Mouse (Mus musculus) heart, embryonic 11.5 days (tissue): ENCODE measurements at regions not wholly inside any gene's neighbourhood (a gene's known extent, or its start where the extent isn't known, plus 50 kb on each side); places are given as distances from the start of the nearest gene placed in this dataset.
"Not testable (repeated sequence)": the region's sequence is repeated elsewhere in the genome, so short reads cannot be mapped to it uniquely, and the experiment has no call there.

Source experiments
- ATAC-seq: fragments of 200-750 bp; cut with Nextera tagmentation; replicated peaks from 2 replicates; pipeline ENCODE4 v1.8.0; 2017; ENCODE audit warnings: moderate library complexity; ENCODE audit not compliant: insufficient number of reproducible peaks, low FRiP score, low TSS enrichment
- H3K27ac ChIP-seq: fragments of 300-500 bp; sonication (generic); 2 replicates; pipeline ENCODE4 v1.5.1; 2014; ENCODE audit warnings: mild to moderate bottlenecking, low read depth, low read length
- H3K27me3 ChIP-seq: fragments of 300-500 bp; sonication (generic); 2 replicates; pipeline ENCODE4 v1.6.1; 2014; ENCODE audit warnings: mild to moderate bottlenecking, low read length, mixed read lengths; ENCODE audit not compliant: control insufficient read depth, insufficient read depth
- H3K36me3 ChIP-seq: fragments of 300-500 bp; sonication (generic); 2 replicates; pipeline ENCODE4 v1.6.1; 2014; ENCODE audit warnings: mild to moderate bottlenecking, low read length, moderate library complexity, mixed read lengths; ENCODE audit not compliant: control insufficient read depth, insufficient read depth
- H3K4me1 ChIP-seq: fragments of 300-500 bp; sonication (generic); 2 replicates; pipeline ENCODE4 v1.6.1; 2014; ENCODE audit warnings: low read length; ENCODE audit not compliant: control insufficient read depth, insufficient read depth
- H3K4me2 ChIP-seq: fragments of 300-500 bp; sonication (generic); 2 replicates; pipeline ENCODE4 v1.6.1; 2014; ENCODE audit warnings: mild to moderate bottlenecking, moderate library complexity
- H3K4me3 ChIP-seq: fragments of 300-500 bp; sonication (generic); 2 replicates; pipeline ENCODE4 v1.5.1; 2014; ENCODE audit warnings: low read depth, low read length
- H3K9ac ChIP-seq: fragments of 300-500 bp; sonication (generic); 2 replicates; pipeline ENCODE4 v1.6.1; 2014; ENCODE audit warnings: mild to moderate bottlenecking, low read depth, low read length, moderate library complexity
- H3K9me3 ChIP-seq: fragments of 300-500 bp; sonication (generic); replicated peaks from 2 replicates; pipeline ENCODE4 v1.6.1; 2016; ENCODE audit warnings: low read length; ENCODE audit not compliant: control insufficient read depth
- WGBS: fragments of 180-500 bp; shearing (Covaris S2); extraction: QIAGEN DNeasy Blood & Tissue Kit; methylation state at CpG from one replicate; pipeline ENCODE4 v1.1.7; 2014; ENCODE audit not compliant: insufficient replicate concordance; 5-methylcytosine and 5-hydroxymethylcytosine counted together

DNA sequence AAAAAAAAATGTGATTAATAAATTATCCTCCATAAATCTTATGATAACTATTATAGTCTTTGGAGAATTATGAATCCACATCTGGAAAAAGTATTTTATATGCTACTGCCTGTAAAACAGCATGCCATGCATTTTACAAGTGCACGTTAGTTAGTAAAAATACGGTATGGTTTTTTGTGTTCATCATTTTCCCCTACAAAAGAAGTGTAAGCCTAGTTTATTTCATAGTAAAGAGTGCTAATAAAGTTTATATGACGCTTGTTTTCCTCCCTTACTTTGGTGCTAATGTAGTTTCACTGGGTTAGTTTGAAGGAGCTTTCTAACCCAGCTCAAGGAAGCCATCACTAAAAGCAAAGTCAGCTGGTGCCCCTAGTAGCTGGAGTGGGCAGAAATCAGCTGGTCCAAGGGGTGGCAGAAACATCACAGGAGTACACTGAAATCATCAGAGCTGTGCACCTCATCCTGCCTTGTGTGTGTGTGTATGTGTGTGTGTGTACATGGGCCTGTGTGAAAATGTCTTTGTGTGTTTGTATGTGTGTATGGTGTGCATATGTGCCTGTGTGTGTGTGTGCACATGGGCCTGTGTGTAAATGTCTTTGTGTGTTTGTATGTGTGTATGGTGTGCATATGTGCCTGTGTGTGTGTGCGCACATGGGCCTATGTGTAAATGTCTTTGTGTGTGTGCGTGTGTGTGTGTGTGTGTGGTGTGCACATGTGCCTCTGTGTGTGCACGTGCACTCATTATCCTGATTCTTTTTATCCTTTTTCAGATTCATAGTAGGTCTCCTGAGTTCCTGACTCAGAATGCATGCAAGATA lies 181.6 kb downstream of the Osr1 start:
- peaks cover 7% of the 10 kb centered on the region for H3K4me1 ChIP-seq
- ATAC-seq, result no peak
- no peak overlapping the region for H3K27ac ChIP-seq
- no peak overlapping the region for H3K9ac ChIP-seq
- H3K4me3 ChIP-seq, result no peak overlapping the region
- H3K9me3 ChIP-seq, result no peaks in the 10 kb centered on the region
- 86% methylated on average over 6 of the region's 6 CpGs for WGBS
- no peak overlapping the region for H3K4me2 ChIP-seq
- no peaks in the 10 kb centered on the region for H3K27me3 ChIP-seq
- H3K36me3 ChIP-seq, result no peaks in the 10 kb centered on the region

DNA sequence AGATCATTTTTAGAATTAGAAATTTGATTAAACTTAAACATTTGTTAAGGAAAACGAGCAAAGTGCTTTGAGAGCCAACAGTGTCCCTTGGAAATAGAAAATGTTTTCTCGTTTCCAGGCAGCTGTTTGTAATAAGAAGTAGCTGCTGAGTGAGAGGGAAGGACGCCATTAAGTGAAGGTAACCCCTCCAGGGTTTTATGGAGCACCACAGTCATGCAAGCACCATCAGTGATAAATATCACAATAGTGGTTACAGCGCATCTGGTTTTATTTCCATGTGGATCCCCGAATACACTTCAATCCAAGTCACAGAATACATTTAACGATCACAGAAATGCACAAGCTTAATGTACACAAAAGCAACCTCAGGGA lies 182.1 kb downstream of the Osr1 start:
- H3K36me3 ChIP-seq, result no peaks in the 10 kb centered on the region
- no peaks in the 10 kb centered on the region for H3K9me3 ChIP-seq
- no peak for ATAC-seq
- WGBS, result 75% methylated on average over 6 of the region's 6 CpGs
- H3K9ac ChIP-seq, result no peak overlapping the region
- H3K4me3 ChIP-seq, result no peak overlapping the region
- H3K27ac ChIP-seq, result no peak overlapping the region
- H3K4me2 ChIP-seq, result no peak overlapping the region
- peaks cover 8% of the 10 kb centered on the region for H3K4me1 ChIP-seq
- no peaks in the 10 kb centered on the region for H3K27me3 ChIP-seq

DNA sequence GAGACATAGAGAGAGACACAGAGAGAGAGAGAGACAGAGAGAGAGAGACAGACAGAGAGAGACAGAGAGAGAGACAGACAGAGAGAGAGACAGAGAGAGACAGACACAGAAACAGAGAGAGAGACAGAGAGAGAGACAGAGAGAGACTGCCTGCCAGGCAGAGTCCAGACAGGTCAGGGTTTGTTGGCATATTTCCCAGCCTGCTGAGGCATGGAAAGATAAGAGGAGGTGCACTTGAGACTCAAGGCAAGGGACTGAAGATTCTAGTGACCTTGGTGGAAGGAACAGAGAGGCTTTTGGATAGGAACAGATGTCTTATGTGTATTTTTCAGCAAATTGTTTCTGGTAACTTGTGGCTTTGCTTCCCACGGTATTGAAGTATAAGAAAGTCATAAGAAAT lies 186.5 kb downstream of the Osr1 start:
- Histone ChIP-seq H3K9me3 (no peaks in the 10 kb centered on the region), H3K9ac (no peak overlapping the region), H3K4me2 (no peak overlapping the region), H3K36me3 (no peaks in the 10 kb centered on the region), H3K4me3 (no peak overlapping the region), H3K27ac (no peak overlapping the region), H3K27me3 (no peaks in the 10 kb centered on the region), H3K4me1 (peaks cover 3% of the 10 kb centered on the region; the same call in 1 of the 2 replicates)
- 65% methylated on average over 1 of the region's 1 CpGs for WGBS
- no peak for ATAC-seq

DNA sequence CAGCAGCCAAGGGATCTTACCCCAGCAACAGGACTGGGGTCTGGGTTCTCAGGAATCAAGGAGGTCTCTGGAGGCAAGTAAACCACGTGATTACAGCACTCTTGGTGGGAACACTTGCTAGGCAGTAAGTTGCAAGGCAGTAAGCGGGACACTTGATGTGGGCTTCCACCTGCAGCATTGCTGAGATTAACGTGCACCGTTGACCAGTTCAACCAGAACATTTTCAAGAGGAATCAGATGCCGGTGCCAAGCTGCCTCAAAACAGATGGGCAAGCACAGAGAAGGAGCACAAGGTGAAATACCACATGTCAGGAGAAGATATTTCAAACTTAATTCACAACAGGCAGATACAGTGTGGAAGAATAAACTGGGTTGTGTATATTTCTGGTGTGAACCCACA lies 190.9 kb downstream of the Osr1 start:
- WGBS, result 64% methylated on average over 5 of the region's 5 CpGs
- no peaks in the 10 kb centered on the region for H3K36me3 ChIP-seq
- H3K4me1 ChIP-seq, result peaks cover 3% of the 10 kb centered on the region; the same call in 1 of the 2 replicates
- no peak overlapping the region for H3K27ac ChIP-seq
- no peak overlapping the region for H3K9ac ChIP-seq
- H3K9me3 ChIP-seq, result no peaks in the 10 kb centered on the region
- H3K27me3 ChIP-seq, result no peaks in the 10 kb centered on the region
- no peak overlapping the region for H3K4me2 ChIP-seq
- no peak overlapping the region for H3K4me3 ChIP-seq
- ATAC-seq, result no peak

DNA sequence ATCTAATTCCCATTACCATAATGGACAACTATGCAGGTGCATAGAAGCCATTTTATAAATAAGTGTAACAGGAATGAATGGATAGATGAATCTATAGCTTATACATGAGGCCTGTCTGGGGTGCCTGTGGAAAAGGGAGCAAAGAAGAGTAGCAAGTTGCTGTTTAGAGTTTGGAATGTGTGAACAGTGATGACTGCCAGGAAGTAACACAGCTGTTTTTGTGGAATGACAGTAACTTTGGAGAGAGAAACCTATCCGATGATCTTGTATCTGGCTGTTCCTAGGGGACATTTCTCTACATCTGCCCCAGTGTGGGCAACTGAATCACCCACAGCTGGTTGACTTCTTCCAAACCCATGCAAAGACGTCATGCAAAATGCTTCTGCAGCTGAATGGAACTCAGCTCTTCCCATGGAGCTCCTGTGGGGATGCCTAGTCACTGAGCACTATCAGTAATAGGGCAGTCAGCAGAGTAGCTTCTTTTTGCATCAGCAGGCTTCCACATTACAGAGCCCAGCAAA lies 192.4 kb downstream of the Osr1 start:
- not testable (repeated sequence) for H3K4me3 ChIP-seq, H3K4me2 ChIP-seq, ATAC-seq, H3K27ac ChIP-seq, H3K36me3 ChIP-seq, H3K4me1 ChIP-seq, H3K9me3 ChIP-seq, H3K27me3 ChIP-seq, H3K9ac ChIP-seq
- 52% methylated on average over 2 of the region's 2 CpGs for WGBS

DNA sequence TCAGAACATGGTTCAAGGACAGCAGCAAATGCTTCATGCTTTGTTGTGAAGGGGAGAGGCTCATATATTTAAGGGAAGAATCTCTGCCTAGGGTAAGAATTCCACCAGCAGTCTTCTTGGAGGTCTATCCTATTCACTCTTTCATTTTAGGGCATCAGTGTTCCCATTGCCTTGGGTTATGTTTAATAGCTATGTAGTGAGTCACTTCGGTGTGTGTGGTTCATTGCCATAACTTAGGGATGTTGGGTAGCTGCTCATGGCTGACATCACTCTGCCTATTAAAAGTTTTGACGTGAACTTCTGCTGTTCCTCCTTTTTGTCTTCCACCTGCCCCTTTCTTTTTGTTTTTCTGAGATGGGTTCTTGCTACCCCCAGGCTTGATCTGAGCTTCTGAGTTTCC lies 192.9 kb downstream of the Osr1 start:
- no peak overlapping the region for H3K27ac ChIP-seq
- H3K27me3 ChIP-seq, result no peaks in the 10 kb centered on the region
- no peak for ATAC-seq
- no peak overlapping the region for H3K9ac ChIP-seq
- H3K36me3 ChIP-seq, result no peaks in the 10 kb centered on the region
- H3K4me2 ChIP-seq, result no peak overlapping the region
- H3K4me1 ChIP-seq, result no peaks in the 10 kb centered on the region
- no peak overlapping the region for H3K4me3 ChIP-seq
- 78% methylated on average over 2 of the region's 2 CpGs for WGBS
- no peaks in the 10 kb centered on the region for H3K9me3 ChIP-seq

DNA sequence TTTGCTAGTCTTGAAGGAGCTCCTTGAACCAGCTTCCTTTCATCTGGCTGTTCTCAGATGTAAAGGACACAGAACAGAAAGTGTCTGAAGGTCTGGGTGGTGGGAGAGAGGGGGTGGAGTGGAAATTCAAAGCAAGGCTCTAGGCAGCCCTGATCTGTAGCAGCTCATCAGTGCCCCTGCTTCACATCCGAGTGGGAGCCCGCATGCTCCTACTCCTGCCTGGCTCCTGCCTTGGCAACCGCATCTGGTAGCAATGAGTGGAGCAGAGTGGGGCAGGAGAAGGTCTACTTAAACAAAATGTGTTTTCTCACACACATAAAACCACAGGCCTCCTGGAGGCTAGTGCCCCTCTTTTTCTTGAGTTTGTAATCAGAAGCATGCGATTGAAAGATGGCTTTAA lies 201.0 kb downstream of the Osr1 start:
- 66% methylated on average over 4 of the region's 4 CpGs for WGBS
- Histone ChIP-seq H3K27ac (no peak overlapping the region), H3K27me3 (no peaks in the 10 kb centered on the region), H3K4me3 (no peak overlapping the region), H3K9ac (no peak overlapping the region), H3K36me3 (no peaks in the 10 kb centered on the region), H3K4me1 (no peaks in the 10 kb centered on the region), H3K9me3 (no peaks in the 10 kb centered on the region), H3K4me2 (no peak overlapping the region)
- no peak for ATAC-seq

GRCm38 (mm10) chr12:9772875-9773274 lies 203.0 kb downstream of the Osr1 start:
- no peak overlapping the region for H3K4me2 ChIP-seq
- no peak overlapping the region for H3K27ac ChIP-seq
- no peak overlapping the region for H3K4me3 ChIP-seq
- no peaks in the 10 kb centered on the region for H3K9me3 ChIP-seq
- H3K36me3 ChIP-seq, result no peaks in the 10 kb centered on the region
- no peaks in the 10 kb centered on the region for H3K4me1 ChIP-seq
- H3K27me3 ChIP-seq, result no peaks in the 10 kb centered on the region
- no peak for ATAC-seq
- WGBS, result 81% methylated on average over 1 of the region's 1 CpGs
- no peak overlapping the region for H3K9ac ChIP-seq

DNA sequence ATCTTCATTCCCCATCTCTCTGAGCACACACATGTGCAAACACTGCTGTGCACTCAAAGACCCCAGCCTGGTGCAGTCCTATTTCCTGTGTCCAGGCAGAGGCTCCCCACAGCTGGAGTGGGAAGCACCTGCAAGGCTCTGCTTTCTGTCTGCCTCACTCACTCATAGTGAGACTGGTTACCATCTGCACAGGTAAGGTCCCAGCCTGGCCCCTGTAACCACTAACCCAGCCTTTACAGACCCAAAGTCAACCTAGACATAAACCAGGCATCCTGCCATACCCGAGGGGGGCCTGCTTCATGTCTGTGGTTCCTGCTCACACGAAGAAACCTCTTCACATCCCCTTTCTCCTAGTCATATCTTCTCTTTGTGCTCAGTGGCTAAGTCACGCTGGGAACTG lies 232.4 kb downstream of the Osr1 start:
- Histone ChIP-seq H3K9ac (no peak overlapping the region), H3K4me1 (no peaks in the 10 kb centered on the region), H3K9me3 (no peaks in the 10 kb centered on the region), H3K27me3 (no peaks in the 10 kb centered on the region), H3K4me3 (no peak overlapping the region), H3K27ac (no peak overlapping the region), H3K4me2 (no peak overlapping the region), H3K36me3 (no peaks in the 10 kb centered on the region)
- 30% methylated on average over 3 of the region's 3 CpGs for WGBS
- ATAC-seq, result no peak
